Mouse (Mus musculus) myocyte (in vitro differentiated cells): ENCODE measurements around the gene Tiam1.

Experiments
- POLR2A ChIP-seq: IDR thresholded peaks from one replicate; pipeline ENCODE4 v1.6.1; 2011; ENCODE audit warnings: low read depth, mild to moderate bottlenecking, control low read depth, moderate library complexity; ENCODE audit not compliant: insufficient read length
- POLR2AphosphoS2 ChIP-seq: IDR thresholded peaks from one replicate; pipeline ENCODE4 v1.6.1; 2011; ENCODE audit warnings: low read depth, control low read depth; ENCODE audit not compliant: insufficient read length

- TF ChIP-seq POLR2A (no peak), POLR2AphosphoS2 (no peak)
Observed at GRCm38 (mm10) chr16:90122439-90122838, 21.1 kb downstream of the Tiam1 start.
